Mouse (Mus musculus) E14TG2a.4 (cell line): Measurements from ENCODE around the gene Lsamp.

ENCODE experiments used
- CTCF ChIP-seq: conservative IDR thresholded peaks from 2 replicates; pipeline ENCODE4 v1.5.1; 2014; ENCODE audit warnings: low read length
- POU5F1 ChIP-seq: IDR thresholded peaks from 2 replicates; pipeline ENCODE4 v1.6.1; 2014; ENCODE audit warnings: low read length, borderline replicate concordance

GRCm38 (mm10) chr16:40446587-40446986 is 462.4 kb downstream of the Lsamp start:
- TF ChIP-seq CTCF = no peak
- no peak for TF ChIP-seq POU5F1
